Mouse (Mus musculus) ovary, postnatal 10 days (tissue): ENCODE data around the gene Pnkd.
"Not testable (repeated sequence)": the region's sequence is repeated elsewhere in the genome, so short reads cannot be mapped to it uniquely, and the experiment has no call there.

Experiments
- DNase-seq: peaks from one replicate; pipeline ENCODE4 v3.0.0; 2022; ENCODE audit warnings: low spot score

Pnkd gene

DNA sequence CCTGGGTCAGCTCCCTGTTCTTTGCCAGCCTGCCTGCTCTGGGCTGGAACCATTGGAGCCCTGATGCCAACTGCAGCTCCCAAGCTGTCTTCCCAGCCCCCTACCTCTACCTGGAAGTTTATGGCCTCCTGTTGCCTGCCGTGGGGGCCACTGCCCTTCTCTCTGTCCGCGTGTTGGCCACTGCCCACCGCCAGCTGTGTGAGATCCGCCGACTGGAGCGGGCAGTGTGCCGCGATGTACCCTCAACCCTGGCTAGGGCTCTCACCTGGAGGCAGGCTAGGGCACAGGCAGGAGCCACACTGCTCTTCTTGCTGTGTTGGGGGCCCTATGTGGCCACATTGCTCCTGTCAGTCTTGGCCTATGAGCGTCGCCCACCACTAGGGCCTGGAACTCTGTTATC lies 5.7 kb upstream of the Pnkd start:
- no peak for DNase-seq

GRCm38 (mm10) chr1:74280591-74281325 lies 4.0 kb upstream of the Pnkd start:
- DNase-seq = no peak

DNA sequence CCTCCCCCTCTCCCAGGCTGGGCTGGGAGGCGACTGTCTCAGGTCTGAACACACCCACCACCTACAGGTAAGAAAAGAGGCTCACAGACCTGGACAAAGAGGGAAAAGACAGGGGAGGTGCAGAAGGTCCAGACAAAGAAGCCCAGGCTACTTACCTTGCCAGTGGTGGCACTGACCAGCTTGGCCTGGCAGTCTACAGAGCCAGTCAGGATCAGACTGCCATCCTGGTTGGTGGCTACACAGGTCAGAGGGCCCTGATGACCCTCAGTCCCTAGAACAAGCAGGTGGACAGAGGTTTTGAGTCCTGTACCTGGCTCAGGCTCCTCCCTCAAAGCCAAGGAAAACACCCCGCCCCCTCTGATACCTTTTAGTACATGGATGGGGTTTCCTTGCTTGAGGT lies 3.4 kb upstream of the Pnkd start:
- no peak for DNase-seq

GRCm38 (mm10) chr1:74281886-74282285 lies 2.8 kb upstream of the Pnkd start:
- DNase-seq = no peak

- DNase-seq = no peak
These were observed 1.7 kb upstream of the Pnkd start for GRCm38 (mm10) chr1:74282896-74283625.

- no peak for DNase-seq
These were observed 855 bp upstream of the Pnkd start for GRCm38 (mm10) chr1:74283686-74284463.

- no peak for DNase-seq
These were observed 681 bp downstream of the Pnkd start for GRCm38 (mm10) chr1:74285212-74286010.

DNA sequence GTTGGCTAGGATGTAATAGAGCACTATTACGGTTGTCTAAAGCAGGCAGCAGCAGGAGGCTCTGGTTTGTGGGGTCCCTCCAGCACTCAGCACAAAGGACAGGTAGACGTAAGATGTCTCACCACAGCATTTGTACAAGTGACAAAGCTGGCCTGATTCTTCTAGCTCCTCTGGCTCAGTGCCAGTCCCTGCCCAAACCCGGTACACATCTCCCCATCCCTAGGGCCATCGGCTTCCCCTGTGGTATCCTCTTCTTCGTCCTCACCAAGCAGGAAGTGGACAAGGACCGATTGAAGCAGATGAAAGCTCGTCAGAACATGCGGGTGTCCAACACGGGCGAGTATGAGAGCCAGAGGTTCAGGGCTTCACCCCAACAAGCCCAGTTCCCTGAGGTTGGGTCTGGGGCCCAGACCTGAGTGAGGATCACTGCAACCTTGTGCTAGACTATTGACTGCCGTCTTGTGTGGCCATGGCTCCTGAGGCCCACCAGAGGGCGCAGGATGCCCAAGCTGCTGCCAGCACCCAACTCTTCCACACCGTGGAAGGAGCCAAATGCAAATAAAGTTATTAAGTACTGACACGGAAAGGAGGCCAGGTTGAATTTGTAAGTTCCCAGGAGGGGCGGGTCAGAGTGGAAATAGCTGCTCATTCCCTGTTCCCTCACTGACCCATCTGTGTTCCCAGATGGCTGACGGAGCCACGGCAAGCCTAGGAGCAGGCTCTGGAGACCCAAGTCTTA lies 2.3 kb downstream of the Pnkd start:
- DNase-seq = not testable (repeated sequence)

DNA sequence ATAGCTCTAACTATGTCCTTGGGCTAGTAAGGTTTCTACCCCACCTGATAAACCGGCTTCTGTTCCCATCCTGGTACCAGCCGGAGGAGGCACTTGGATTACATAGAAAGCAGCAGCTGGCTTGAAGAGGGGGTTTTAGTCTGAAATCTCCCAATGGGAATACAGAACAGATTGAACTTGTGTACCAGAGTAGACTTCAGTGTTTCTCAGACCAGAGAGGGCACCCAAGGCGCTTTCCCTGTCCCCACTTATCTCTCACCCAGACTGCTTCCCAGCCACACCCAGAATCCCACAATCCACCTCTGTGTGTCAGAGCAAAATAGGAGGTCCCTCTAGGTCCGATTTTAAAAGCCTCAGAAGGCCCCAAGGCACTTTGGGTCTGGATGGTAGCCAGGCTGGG lies 3.6 kb downstream of the Pnkd start:
- no peak for DNase-seq

DNA sequence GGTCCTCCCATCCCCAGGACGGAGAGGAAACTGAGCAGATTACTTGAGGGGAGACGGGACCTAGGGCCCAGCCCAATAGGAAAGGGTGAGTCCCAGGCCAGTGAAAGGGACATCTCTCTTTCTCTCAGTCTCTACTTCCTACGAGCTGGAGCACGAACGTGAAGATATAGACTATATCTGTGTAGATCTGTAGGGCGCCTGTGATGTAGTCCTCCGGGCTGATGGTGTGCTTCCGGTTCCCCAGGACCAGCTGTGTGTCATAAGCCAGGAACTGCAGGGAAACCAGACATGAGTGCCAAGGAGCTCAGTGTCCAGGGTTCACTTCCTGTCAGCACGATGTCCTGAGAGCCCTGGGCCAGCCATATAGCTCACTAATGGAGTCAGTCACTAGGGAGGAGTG lies 4.5 kb downstream of the Pnkd start:
- DNase-seq = no peak

DNA sequence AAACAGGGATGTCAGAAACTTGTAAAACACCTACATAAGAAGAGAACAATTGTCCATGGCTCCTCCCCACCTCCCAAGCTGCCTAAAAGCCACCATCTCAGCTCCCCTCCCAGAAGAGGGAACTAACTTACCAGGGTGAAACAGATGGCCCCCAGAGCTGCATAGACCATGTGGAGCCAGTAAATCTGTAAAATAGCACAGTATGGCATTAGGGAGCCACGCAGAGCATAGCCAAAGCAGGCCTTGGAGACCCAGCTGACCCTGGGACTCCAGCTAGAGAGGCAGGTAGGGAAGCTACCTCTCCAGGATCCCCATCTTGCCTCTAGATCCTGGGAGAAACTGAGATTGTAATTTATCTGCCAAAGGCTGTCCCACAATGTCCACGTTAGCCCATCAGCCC lies 5.0 kb downstream of the Pnkd start:
- no peak for DNase-seq

- DNase-seq = no peak
These were observed 5.4 kb downstream of the Pnkd start for GRCm38 (mm10) chr1:74290141-74290540.

GRCm38 (mm10) chr1:74292331-74293020 lies 7.7 kb downstream of the Pnkd start:
- DNase-seq = no peak

- DNase-seq = no peak
These were observed 8.7 kb downstream of the Pnkd start for GRCm38 (mm10) chr1:74293306-74293960.

DNA sequence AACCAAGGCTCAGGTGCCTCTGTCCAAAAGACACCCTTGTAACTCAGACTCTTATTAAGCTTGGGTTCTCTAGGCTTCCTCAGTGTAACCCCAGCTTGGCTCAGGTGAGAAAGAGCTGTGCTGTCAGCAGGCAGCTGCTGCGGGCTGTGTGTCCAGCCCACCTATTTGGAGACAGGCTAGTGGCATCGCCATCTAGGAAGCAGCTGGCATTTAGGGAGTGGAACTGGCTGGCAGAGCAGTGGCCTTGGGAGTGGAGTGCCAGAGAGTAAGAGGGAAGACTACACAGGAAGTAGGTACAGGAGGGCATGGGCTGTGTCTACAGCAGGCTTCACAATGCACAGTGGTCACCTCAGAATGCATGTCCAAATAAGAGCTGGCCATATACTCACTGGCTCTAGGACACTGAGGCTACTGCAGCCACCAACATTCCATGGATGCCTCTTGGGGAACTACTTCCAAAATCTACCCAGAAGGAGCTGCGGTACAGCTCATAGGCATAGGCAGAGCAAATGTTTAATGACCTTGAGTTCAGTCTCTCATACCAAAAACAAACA lies 9.4 kb downstream of the Pnkd start:
- no peak for DNase-seq

DNA sequence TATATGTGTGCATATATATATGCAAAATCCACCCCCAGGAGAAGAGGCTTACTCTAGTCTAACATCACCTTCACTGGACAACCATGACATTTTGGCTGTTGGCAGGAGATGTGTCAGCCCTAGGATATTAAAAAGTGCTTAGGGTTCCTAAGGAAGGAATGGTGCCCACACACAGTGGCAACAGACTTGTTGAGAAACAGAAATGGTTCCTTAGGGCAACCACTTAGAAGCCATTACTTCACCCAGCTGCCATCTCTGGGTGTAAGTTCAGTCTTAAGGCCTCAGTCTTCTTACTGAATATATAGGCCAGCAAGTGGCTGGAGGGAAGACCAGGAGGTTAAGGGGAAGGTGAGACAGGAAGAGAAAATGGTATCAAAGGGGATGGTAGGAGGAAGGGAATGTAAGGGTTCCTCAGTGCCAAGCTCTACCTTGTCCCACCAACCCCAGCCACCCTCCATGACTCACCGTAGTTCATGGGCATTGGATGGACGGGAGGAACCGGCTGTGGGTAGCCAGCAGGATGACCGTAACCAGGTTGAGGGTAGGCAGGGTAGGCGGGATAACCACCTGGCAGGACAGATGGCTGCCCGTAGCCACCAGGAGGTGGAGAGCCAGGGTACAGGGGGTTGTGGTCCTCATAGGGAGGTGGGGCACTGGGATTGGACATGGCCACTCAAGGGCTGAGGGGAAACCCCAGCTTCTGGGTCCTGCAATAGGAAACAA lies 10.2 kb downstream of the Pnkd start:
- DNase-seq = no peak

GRCm38 (mm10) chr1:74295456-74296171 lies 10.9 kb downstream of the Pnkd start:
- peak; percentile 69 for DNase-seq

DNA sequence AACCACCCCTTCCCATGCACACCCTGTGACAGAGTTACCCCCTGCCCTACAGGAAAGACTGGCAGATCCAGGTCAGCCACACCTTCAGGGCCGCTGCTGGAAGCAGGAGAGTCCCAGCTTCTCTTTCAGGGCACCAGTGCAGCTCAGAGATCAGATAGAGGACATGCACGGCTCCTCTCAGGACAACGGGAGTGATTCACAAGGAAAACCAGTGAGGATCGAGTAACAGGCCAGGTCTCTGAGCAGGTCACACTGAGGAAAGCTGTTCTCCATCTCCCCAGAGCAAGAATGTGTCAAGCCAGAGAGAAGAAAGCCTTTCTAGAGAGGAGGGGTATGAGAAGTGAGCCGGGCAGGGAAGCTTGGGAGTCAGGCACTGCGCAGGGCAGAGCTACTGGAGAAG lies 11.7 kb downstream of the Pnkd start:
- DNase-seq = no peak

GRCm38 (mm10) chr1:74297269-74297668 lies 12.5 kb downstream of the Pnkd start:
- no peak for DNase-seq
